Mouse (Mus musculus): ENCODE data around the gene Zfp385b.

DNA sequence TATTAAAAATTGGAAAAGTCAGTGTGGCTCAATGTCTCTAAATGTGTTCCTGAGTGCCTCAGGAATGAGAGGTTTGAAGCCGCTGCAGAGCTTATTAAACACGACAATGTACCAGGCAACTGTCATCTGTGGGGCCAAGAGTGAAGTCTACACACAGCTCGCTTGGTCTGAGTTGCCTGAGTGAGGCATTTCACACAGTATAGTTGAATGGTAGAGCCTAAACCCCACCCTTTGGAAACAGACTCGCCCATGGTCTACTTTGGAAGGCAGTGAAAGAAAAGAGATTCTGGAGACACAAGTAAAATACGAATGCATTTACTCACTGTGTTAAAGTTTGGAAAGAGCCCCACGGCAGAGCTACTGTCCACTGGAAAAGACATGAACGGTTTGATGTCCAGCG is 316.2 kb downstream of the Zfp385b start:
- no peak for TF ChIP-seq POLR2A (IDR thresholded peaks at IDR 0.05; ENCODE audit: control insufficient read depth, low read depth, low read length)
- no peak for TF ChIP-seq CTCF (IDR thresholded peaks at IDR 0.05; ENCODE audit: control insufficient read depth, insufficient read depth, insufficient replicate concordance, low read depth, low read length)
